Mouse (Mus musculus) kidney, adult 2 months (tissue): ENCODE measurements at regions not wholly inside any gene's neighbourhood (a gene's known extent, or its start where the extent isn't known, plus 50 kb on each side); places are given as distances from the start of the nearest gene placed in this dataset.

Source experiments
- DNase-seq: peaks from one replicate; pipeline ENCODE4 v3.0.0; 2021
- H3K27ac ChIP-seq: fragments of 200-500 bp; 2 replicates; pipeline ENCODE4 v1.5.1; 2012; ENCODE audit warnings: low read depth, low read length, control low read depth, inconsistent platforms; ENCODE audit not compliant: insufficient read depth
- H3K27me3 ChIP-seq: fragments of 200-500 bp; replicated peaks from 2 replicates; pipeline ENCODE4 v1.6.1; 2012; ENCODE audit warnings: mild to moderate bottlenecking, moderate library complexity, low read length, inconsistent platforms; ENCODE audit not compliant: control insufficient read depth, insufficient read depth
- H3K36me3 ChIP-seq: fragments of 200-500 bp; 2 replicates; pipeline ENCODE4 v1.6.1; 2012; ENCODE audit warnings: mild to moderate bottlenecking, moderate library complexity, low read length, inconsistent platforms; ENCODE audit not compliant: control insufficient read depth, insufficient read depth
- H3K4me1 ChIP-seq: fragments of 200-500 bp; 2 replicates; pipeline ENCODE4 v1.6.1; 2011; ENCODE audit warnings: low read length; ENCODE audit not compliant: control insufficient read depth, insufficient read depth
- H3K4me3 ChIP-seq: fragments of 200-500 bp; 2 replicates; pipeline ENCODE4 v1.5.1; 2011; ENCODE audit warnings: mild to moderate bottlenecking, low read depth, low read length, control low read depth; ENCODE audit not compliant: insufficient read depth
- CTCF ChIP-seq: fragments of 200-500 bp; conservative IDR thresholded peaks from 2 replicates; pipeline ENCODE4 v1.5.1; 2011; ENCODE audit warnings: low read depth, mild to moderate bottlenecking, control low read depth, low read length, moderate library complexity, mixed read lengths; ENCODE audit not compliant: insufficient read depth, insufficient read length
- POLR2A ChIP-seq: fragments of 200-500 bp; IDR thresholded peaks from one replicate; pipeline ENCODE4 v1.6.1; 2011; ENCODE audit warnings: low read depth, low read length, control low read depth
- WGBS: fragments of 180-500 bp; shearing (Covaris S2); methylation state at CpG from one replicate; pipeline ENCODE4 v1.1.7; 2018; 5-methylcytosine and 5-hydroxymethylcytosine counted together

- Histone ChIP-seq H3K27me3 (no peaks in the 10 kb centered on the region), H3K27ac (peak overlapping the region; percentile 71; the same call in 1 of the 2 replicates), H3K36me3 (no peaks in the 10 kb centered on the region), H3K4me1 (no peaks in the 10 kb centered on the region; the same call in 1 of the 2 replicates), H3K4me3 (no peak overlapping the region)
- WGBS, result 27% methylated on average over 1 of the region's 1 CpGs
- no peak for DNase-seq
- no peak for TF ChIP-seq POLR2A
- TF ChIP-seq CTCF, result no peak
Measured at GRCm38 (mm10) chrX:19162958-19163357, 318.2 kb downstream of the Tex13c3 start.

GRCm38 (mm10) chrX:19162351-19162750 is 318.8 kb downstream of the Tex13c3 start:
- Histone ChIP-seq H3K27ac (peak overlapping the region; percentile 45; the same call in 1 of the 2 replicates), H3K27me3 (no peaks in the 10 kb centered on the region), H3K36me3 (no peaks in the 10 kb centered on the region), H3K4me3 (no peak overlapping the region), H3K4me1 (no peaks in the 10 kb centered on the region; the same call in 1 of the 2 replicates)
- DNase-seq, result no peak
- TF ChIP-seq POLR2A, result no peak
- no peak for TF ChIP-seq CTCF

DNA sequence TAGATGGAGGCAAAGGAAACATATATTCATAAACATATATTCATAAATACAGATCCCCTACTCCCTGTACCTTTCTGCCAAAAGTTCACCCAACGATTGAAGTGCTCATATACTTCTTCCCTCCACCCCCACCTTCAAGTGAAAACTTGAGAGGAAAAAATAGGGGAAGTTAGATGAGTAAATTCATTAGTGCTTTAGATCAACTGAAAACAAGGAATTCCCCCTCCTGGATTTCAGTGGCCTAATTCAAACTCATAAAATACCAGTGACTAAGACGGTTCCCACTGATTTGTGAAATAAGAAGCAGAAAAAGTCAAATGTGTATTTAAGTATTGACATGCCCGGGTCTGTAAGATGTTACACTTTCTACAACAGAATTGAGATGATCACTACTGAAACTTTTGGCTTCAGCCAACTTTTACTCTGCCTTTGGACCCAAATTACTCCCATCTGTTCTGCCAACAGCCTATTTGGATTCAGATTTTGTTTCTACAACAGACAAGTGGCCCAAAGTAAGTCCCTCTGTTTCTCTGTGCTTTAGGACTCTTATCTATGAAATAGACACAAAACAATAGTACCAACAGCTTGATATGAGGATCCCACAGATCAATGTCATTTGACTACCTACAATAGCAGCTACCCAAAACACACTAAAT is 320.7 kb downstream of the Tex13c3 start:
- no peaks in the 10 kb centered on the region; the same call in 1 of the 2 replicates for H3K4me1 ChIP-seq
- no peaks in the 10 kb centered on the region for H3K27me3 ChIP-seq
- no peaks in the 10 kb centered on the region for H3K36me3 ChIP-seq
- no peak overlapping the region for H3K4me3 ChIP-seq
- TF ChIP-seq CTCF (no peak), POLR2A (no peak)
- H3K27ac ChIP-seq, result no peak overlapping the region
- WGBS, result 68% methylated on average over 3 of the region's 3 CpGs
- no peak for DNase-seq

DNA sequence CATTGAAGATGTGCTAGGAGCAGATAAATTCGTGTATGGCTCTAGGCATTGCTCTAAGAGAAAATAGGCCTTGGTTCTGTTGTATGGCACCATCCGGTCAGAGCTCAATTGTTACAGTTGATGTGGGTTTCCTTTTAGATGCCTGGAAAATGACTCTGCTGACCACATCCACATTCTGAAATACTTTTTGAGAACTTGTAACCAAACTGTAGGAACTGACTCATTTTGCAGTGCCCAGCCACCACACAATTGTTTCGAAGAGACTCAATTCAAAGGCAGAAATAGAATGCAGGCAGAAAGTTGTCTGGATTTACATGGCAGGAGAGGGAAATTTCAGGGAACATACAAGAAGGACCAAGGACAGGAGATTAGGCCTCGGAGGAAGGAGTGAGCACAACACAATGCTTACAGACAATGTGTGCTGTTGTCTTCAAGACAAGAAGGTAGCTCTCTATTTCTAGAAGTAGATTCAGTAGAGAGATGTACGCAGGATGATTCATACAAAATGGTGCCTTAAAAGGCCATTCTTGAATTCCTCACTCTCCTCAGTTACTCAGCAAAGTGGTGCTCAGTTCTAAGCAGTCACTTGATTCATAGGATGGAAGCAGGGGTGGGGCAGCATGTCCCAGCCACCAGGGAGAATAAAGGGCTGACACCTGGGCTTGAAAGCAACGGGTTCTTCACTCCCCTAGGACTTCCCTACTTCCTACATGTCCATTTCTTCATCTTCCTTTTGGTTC is 323.5 kb downstream of the Tex13c3 start:
- DNase-seq, result no peak
- no peaks in the 10 kb centered on the region; the same call in 1 of the 2 replicates for H3K4me1 ChIP-seq
- WGBS, result 84% methylated on average over 6 of the region's 6 CpGs
- no peak overlapping the region for H3K4me3 ChIP-seq
- H3K36me3 ChIP-seq, result no peaks in the 10 kb centered on the region
- no peak overlapping the region for H3K27ac ChIP-seq
- TF ChIP-seq POLR2A (no peak), CTCF (no peak)
- no peaks in the 10 kb centered on the region for H3K27me3 ChIP-seq

DNA sequence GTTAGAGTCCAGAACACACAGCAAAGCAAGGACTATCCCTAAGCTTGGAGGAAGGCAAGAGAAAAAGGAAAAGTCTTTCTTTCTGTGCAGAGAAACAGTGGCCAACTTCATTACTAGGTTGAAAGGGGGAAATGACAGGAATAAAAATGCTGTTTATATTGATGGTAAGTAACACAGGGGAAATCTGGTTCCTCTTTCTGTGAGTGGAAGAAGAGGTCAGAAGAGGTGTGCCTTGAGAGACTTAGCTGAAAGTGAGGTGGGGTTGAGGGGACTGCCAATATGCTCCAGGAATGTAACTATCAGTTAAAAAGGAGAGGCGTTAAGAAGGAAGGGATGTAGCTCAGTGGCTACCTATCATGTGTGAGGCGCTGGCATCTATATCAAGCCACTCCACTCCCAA is 327.5 kb downstream of the Tex13c3 start:
- no peaks in the 10 kb centered on the region; the same call in 1 of the 2 replicates for H3K4me1 ChIP-seq
- H3K36me3 ChIP-seq, result no peaks in the 10 kb centered on the region
- no peaks in the 10 kb centered on the region for H3K27me3 ChIP-seq
- H3K27ac ChIP-seq, result 0 out of 2 replicates have a peak overlapping the region, but pooled peaks have one; percentile 16
- TF ChIP-seq POLR2A, result no peak
- no peak for TF ChIP-seq CTCF
- no peak for DNase-seq
- H3K4me3 ChIP-seq, result no peak overlapping the region
- WGBS, result 78% methylated on average over 2 of the region's 2 CpGs

- no peaks in the 10 kb centered on the region; the same call in 1 of the 2 replicates for H3K4me1 ChIP-seq
- no peaks in the 10 kb centered on the region for H3K27me3 ChIP-seq
- DNase-seq, result no peak
- H3K27ac ChIP-seq, result no peak overlapping the region
- H3K4me3 ChIP-seq, result no peak overlapping the region
- 91% methylated on average over 1 of the region's 1 CpGs for WGBS
- no peaks in the 10 kb centered on the region for H3K36me3 ChIP-seq
- TF ChIP-seq POLR2A (no peak), CTCF (no peak)
Measured at GRCm38 (mm10) chrX:19152170-19152861, 328.8 kb downstream of the Tex13c3 start.

DNA sequence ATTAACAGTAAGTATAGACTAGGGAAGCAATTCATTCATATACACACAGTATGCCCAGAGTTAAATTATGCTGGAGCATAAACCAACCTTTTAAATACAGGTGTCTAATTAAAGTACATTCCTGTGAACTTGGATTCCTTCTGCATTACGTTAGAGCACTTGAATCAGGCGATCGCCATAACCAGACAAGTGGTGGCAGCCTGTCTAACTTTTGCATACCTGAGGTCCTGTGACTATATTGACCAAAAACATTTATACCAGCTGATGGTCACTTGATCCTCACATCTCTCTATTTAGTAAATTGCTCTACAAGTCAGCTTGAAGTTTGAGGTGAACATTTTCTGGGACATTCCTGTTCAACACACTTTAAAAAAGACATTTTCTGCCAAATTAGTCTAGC is 330.5 kb downstream of the Tex13c3 start:
- peak; percentile 40 for DNase-seq
- no peak for TF ChIP-seq POLR2A
- WGBS, result 59% methylated on average over 3 of the region's 3 CpGs

More for the DNA sequence above, 330.5 kb downstream of the Tex13c3 start:
- Histone ChIP-seq H3K4me1 (no peaks in the 10 kb centered on the region; the same call in 1 of the 2 replicates), H3K4me3 (no peak overlapping the region), H3K27me3 (no peaks in the 10 kb centered on the region), H3K36me3 (no peaks in the 10 kb centered on the region), H3K27ac (no peak overlapping the region)
